Mouse (Mus musculus) lung, embryonic 15.5 days (tissue): ENCODE results near the gene Gstm7. TPM values are rescaled to one million over a fixed set of nuclear protein-coding genes. Genes with fewer than 3 reads are reported as not detected.
"Not testable (repeated sequence)": the region's sequence is repeated elsewhere in the genome, so short reads cannot be mapped to it uniquely, and the experiment has no call there.

ENCODE experiments used
- ATAC-seq: fragments of 200-750 bp; cut with Nextera tagmentation; 2 replicates; pipeline ENCODE4 v1.8.0; 2017; ENCODE audit warnings: moderate number of reproducible peaks, borderline replicate concordance; ENCODE audit not compliant: low FRiP score, low TSS enrichment; ENCODE audit errors: extremely low read depth
- H3K27ac ChIP-seq: fragments of 300-500 bp; sonication (generic); 2 replicates; pipeline ENCODE4 v1.5.1; 2015; ENCODE audit warnings: moderate library complexity, mild to moderate bottlenecking, inconsistent platforms
- H3K27me3 ChIP-seq: fragments of 300-500 bp; sonication (generic); 2 replicates; pipeline ENCODE4 v1.6.1; 2015; ENCODE audit warnings: inconsistent platforms
- H3K36me3 ChIP-seq: fragments of 300-500 bp; sonication (generic); 2 replicates; pipeline ENCODE4 v1.6.1; 2015; ENCODE audit warnings: inconsistent platforms
- H3K4me1 ChIP-seq: fragments of 300-500 bp; sonication (generic); 2 replicates; pipeline ENCODE4 v1.6.1; 2015; ENCODE audit warnings: inconsistent platforms
- H3K4me2 ChIP-seq: fragments of 300-500 bp; sonication (generic); 2 replicates; pipeline ENCODE4 v1.6.1; 2015; ENCODE audit warnings: inconsistent platforms, mild to moderate bottlenecking, moderate library complexity
- H3K4me3 ChIP-seq: fragments of 300-500 bp; sonication (generic); 2 replicates; pipeline ENCODE4 v1.5.1; 2015; ENCODE audit warnings: mild to moderate bottlenecking, inconsistent platforms
- H3K9ac ChIP-seq: fragments of 300-500 bp; sonication (generic); 2 replicates; pipeline ENCODE4 v1.6.1; 2015; ENCODE audit warnings: inconsistent platforms
- H3K9me3 ChIP-seq: fragments of 300-500 bp; sonication (generic); 2 replicates; pipeline ENCODE4 v1.6.1; 2016; ENCODE audit warnings: inconsistent platforms
- WGBS: fragments of 180-500 bp; shearing (Covaris S2); methylation state at CpG from one replicate; pipeline ENCODE4 v1.1.7; 2015; 5-methylcytosine and 5-hydroxymethylcytosine counted together
- polyA plus RNA-seq: library from polyadenylated mRNA; unstranded; fragments of >200 nt; fragmentation: Nextera tagmentation; extraction: Ambion mirVana; gene quantifications from 2 replicates; pipeline ENCODE4 v1.2.1, GENCODE M21; 2015

The Gstm7 gene
- polyA plus RNA-seq, 1 experiment from 2014 or later: 12.2 TPM

GRCm38 (mm10) chr3:107900955-107901673, 30.5 kb downstream of the Gstm7 start:
- H3K36me3 ChIP-seq: no peaks in the 10 kb centered on the region
- H3K27me3 ChIP-seq: no peaks in the 10 kb centered on the region; the same call in 1 of the 2 replicates
- H3K4me3 ChIP-seq: no peak overlapping the region
- H3K27ac ChIP-seq: no peak overlapping the region
- H3K4me1 ChIP-seq: 0 out of 2 replicates have a peak, but pooled peaks cover 5% of the 10 kb centered on the region
- ATAC-seq: no peak
- no peaks in the 10 kb centered on the region for H3K9me3 ChIP-seq
- H3K4me2 ChIP-seq: no peak overlapping the region
- 70% methylated on average over 11 of the region's 11 CpGs for WGBS
- H3K9ac ChIP-seq: no peak overlapping the region

GRCm38 (mm10) chr3:107898691-107899090, 32.9 kb downstream of the Gstm7 start:
- H3K9me3 ChIP-seq: no peaks in the 10 kb centered on the region
- peaks cover 10% of the 10 kb centered on the region; the same call in 1 of the 2 replicates for H3K4me1 ChIP-seq
- H3K4me3 ChIP-seq: no peak overlapping the region
- ATAC-seq: no peak
- H3K27ac ChIP-seq: no peak overlapping the region
- WGBS: 90% methylated on average over 13 of the region's 13 CpGs
- H3K9ac ChIP-seq: no peak overlapping the region
- no peaks in the 10 kb centered on the region; the same call in 1 of the 2 replicates for H3K27me3 ChIP-seq
- no peaks in the 10 kb centered on the region for H3K36me3 ChIP-seq
- no peak overlapping the region for H3K4me2 ChIP-seq

- Histone ChIP-seq H3K27ac (peak within 1 kb of the TSS; percentile 64), H3K27me3 (no peaks in the 10 kb centered on the region), H3K4me1 (peaks cover 10% of the 10 kb centered on the region; the same call in 1 of the 2 replicates), H3K4me2 (peak within 1 kb of the TSS; percentile 88), H3K4me3 (peak within 1 kb of the TSS; percentile 66), H3K36me3 (no peaks in the 10 kb centered on the region), H3K9ac (peak within 1 kb of the TSS; percentile 71), H3K9me3 (no peaks in the 10 kb centered on the region)
- peak; percentile 95 for ATAC-seq
- WGBS: 7% methylated on average over 40 of the region's 40 CpGs
Observed at GRCm38 (mm10) chr3:107895720-107896569, 35.7 kb downstream of the Gstm7 start, which contains the start of gene Gstm5. Gene Gstm5 (plus strand): TSS chr3:107895821.

GRCm38 (mm10) chr3:107895194-107895719, 36.4 kb downstream of the Gstm7 start:
- peak overlapping the region; percentile 88 for H3K4me2 ChIP-seq
- WGBS: 6% methylated on average over 6 of the region's 6 CpGs
- peak; percentile 12; the same call in 1 of the 2 replicates for ATAC-seq
- peaks cover 10% of the 10 kb centered on the region; the same call in 1 of the 2 replicates for H3K4me1 ChIP-seq
- no peak overlapping the region for H3K27ac ChIP-seq
- H3K4me3 ChIP-seq: peak overlapping the region; percentile 66
- H3K27me3 ChIP-seq: no peaks in the 10 kb centered on the region
- no peaks in the 10 kb centered on the region for H3K9me3 ChIP-seq
- H3K36me3 ChIP-seq: no peaks in the 10 kb centered on the region
- peak overlapping the region; percentile 71; the same call in 1 of the 2 replicates for H3K9ac ChIP-seq

- 88% methylated on average over 2 of the region's 2 CpGs for WGBS
- not testable (repeated sequence) for H3K9me3 ChIP-seq, H3K4me1 ChIP-seq, H3K4me3 ChIP-seq, H3K9ac ChIP-seq, H3K4me2 ChIP-seq, H3K36me3 ChIP-seq, ATAC-seq, H3K27me3 ChIP-seq, H3K27ac ChIP-seq
Observed at GRCm38 (mm10) chr3:107889236-107889635, 42.4 kb downstream of the Gstm7 start.

- no peaks in the 10 kb centered on the region for H3K4me1 ChIP-seq
- WGBS: 80% methylated on average over 9 of the region's 9 CpGs
- H3K9me3 ChIP-seq: no peaks in the 10 kb centered on the region
- H3K36me3 ChIP-seq: no peaks in the 10 kb centered on the region
- H3K4me3 ChIP-seq: no peak overlapping the region
- no peaks in the 10 kb centered on the region for H3K27me3 ChIP-seq
- H3K27ac ChIP-seq: no peak overlapping the region
- H3K4me2 ChIP-seq: no peak overlapping the region
- ATAC-seq: no peak
- no peak overlapping the region for H3K9ac ChIP-seq
Observed at GRCm38 (mm10) chr3:107887674-107888495, 43.7 kb downstream of the Gstm7 start.

GRCm38 (mm10) chr3:107877747-107878736, 53.6 kb downstream of the Gstm7 start:
- Histone ChIP-seq H3K27ac (no peak overlapping the region), H3K4me2 (no peak overlapping the region), H3K9ac (no peak overlapping the region), H3K36me3 (no peaks in the 10 kb centered on the region), H3K9me3 (no peaks in the 10 kb centered on the region), H3K4me3 (no peak overlapping the region), H3K4me1 (peaks cover 11% of the 10 kb centered on the region; the same call in 1 of the 2 replicates), H3K27me3 (no peaks in the 10 kb centered on the region)
- 67% methylated on average over 12 of the region's 12 CpGs for WGBS
- ATAC-seq: no peak

GRCm38 (mm10) chr3:107877005-107877404, 54.6 kb downstream of the Gstm7 start, which contains the start of gene Eps8l3:
Gene Eps8l3 (plus strand): TSS chr3:107877229.
- H3K4me1 ChIP-seq: peaks cover 11% of the 10 kb centered on the region; the same call in 1 of the 2 replicates
- 87% methylated on average over 5 of the region's 5 CpGs for WGBS
- ATAC-seq: no peak
- H3K4me3 ChIP-seq: no peak within 1 kb of the TSS
- H3K36me3 ChIP-seq: no peaks in the 10 kb centered on the region
- H3K9ac ChIP-seq: no peak within 1 kb of the TSS
- H3K27me3 ChIP-seq: no peaks in the 10 kb centered on the region
- no peak within 1 kb of the TSS for H3K27ac ChIP-seq
- H3K9me3 ChIP-seq: no peaks in the 10 kb centered on the region
- no peak within 1 kb of the TSS for H3K4me2 ChIP-seq
